Mouse (Mus musculus) testis, adult 2 months (tissue): ENCODE measurements at regions not wholly inside any gene's neighbourhood (a gene's known extent, or its start where the extent isn't known, plus 50 kb on each side); places are given as distances from the start of the nearest gene placed in this dataset.
A peak's percentile ranks its signal among the peaks of the same experiment; 100 is the strongest.
"Not testable (repeated sequence)": the region's sequence is repeated elsewhere in the genome, so short reads cannot be mapped to it uniquely, and the experiment has no call there.

Experiments used
- H3K27ac ChIP-seq: fragments of 200-500 bp; 2 replicates; pipeline ENCODE4 v1.5.1; 2012; ENCODE audit warnings: low read depth, low read length; ENCODE audit not compliant: control insufficient read depth, insufficient read depth
- H3K27me3 ChIP-seq: fragments of 200-500 bp; 2 replicates; pipeline ENCODE4 v1.6.1; 2012; ENCODE audit warnings: mild to moderate bottlenecking, low read length, moderate library complexity; ENCODE audit not compliant: control insufficient read depth, insufficient read depth
- H3K36me3 ChIP-seq: fragments of 200-500 bp; 2 replicates; pipeline ENCODE4 v1.6.1; 2012; ENCODE audit warnings: mild to moderate bottlenecking, low read length; ENCODE audit not compliant: control insufficient read depth, insufficient read depth
- H3K4me1 ChIP-seq: fragments of 200-500 bp; 2 replicates; pipeline ENCODE4 v1.6.1; 2012; ENCODE audit warnings: low read length; ENCODE audit not compliant: control insufficient read depth, insufficient read depth
- H3K4me3 ChIP-seq: fragments of 200-500 bp; 2 replicates; pipeline ENCODE4 v1.5.1; 2012; ENCODE audit warnings: low read depth, mild to moderate bottlenecking, low read length, moderate library complexity, mixed read lengths; ENCODE audit not compliant: control insufficient read depth

GRCm38 (mm10) chr17:17293932-17294534, 80.1 kb upstream of the Riok2 start:
- Histone ChIP-seq H3K4me3 (peak overlapping the region; percentile 86), H3K27ac (peak overlapping the region; percentile 71)
- H3K4me1 ChIP-seq, H3K27me3 ChIP-seq, H3K36me3 ChIP-seq: not testable (repeated sequence)

DNA sequence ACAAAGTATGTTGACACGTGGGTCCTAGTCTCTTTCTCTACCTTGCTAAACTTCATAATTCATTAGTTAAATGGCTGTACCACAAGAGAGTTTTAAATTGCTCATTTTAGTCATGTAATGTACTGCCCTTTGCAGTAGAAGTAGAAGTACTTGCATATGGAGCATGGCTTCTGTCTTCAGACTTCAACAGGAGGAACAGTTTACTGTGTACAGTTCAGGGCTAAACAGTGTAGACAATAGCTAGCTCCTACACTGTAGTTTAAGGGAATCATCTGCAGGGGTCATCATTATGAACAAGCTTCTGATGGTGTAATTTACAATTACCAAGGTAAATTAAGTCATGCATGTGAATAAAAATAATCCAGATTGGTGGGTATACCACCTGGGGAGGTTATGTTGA, 79.1 kb upstream of the Riok2 start:
- not testable (repeated sequence) for H3K27ac ChIP-seq, H3K4me3 ChIP-seq, H3K27me3 ChIP-seq, H3K4me1 ChIP-seq, H3K36me3 ChIP-seq

- not testable (repeated sequence) for H3K36me3 ChIP-seq, H3K4me3 ChIP-seq, H3K27me3 ChIP-seq, H3K4me1 ChIP-seq, H3K27ac ChIP-seq
Observed at GRCm38 (mm10) chr17:17303496-17303895, 70.6 kb upstream of the Riok2 start.
